Mouse (Mus musculus): Measurements from ENCODE around the gene Pear1. TPM values are rescaled to one million over a fixed set of nuclear protein-coding genes. Genes with fewer than 3 reads are reported as not detected.

Gene Pear1
- polyA plus RNA-seq, 1 experiment from 2014 or later, result 13.1 TPM

Other genes starting within 250 kb of the Pear1 start
- gene Arhgef11, start 206.7 kb downstream of the Pear1 start, polyA plus RNA-seq (2015; fragmentation: Nextera tagmentation; extraction: Ambion mirVana), result 21.3 and 22.0 TPM in 2 replicates
- 0.40 and 0.50 TPM in 2 replicates for gene Lrrc71, start 75.7 kb downstream of the Pear1 start, polyA plus RNA-seq (2015; fragmentation: Nextera tagmentation; extraction: Ambion mirVana)
- 219 and 314 TPM in 2 replicates for gene Ntrk1, start 29.1 kb downstream of the Pear1 start, polyA plus RNA-seq (2015; fragmentation: Nextera tagmentation; extraction: Ambion mirVana)
- 3.4 and 5.4 TPM in 2 replicates for gene Insrr, start 27.4 kb downstream of the Pear1 start, polyA plus RNA-seq (2015; fragmentation: Nextera tagmentation; extraction: Ambion mirVana)
- gene Sh2d2a, start 22.4 kb upstream of the Pear1 start, polyA plus RNA-seq (2015; fragmentation: Nextera tagmentation; extraction: Ambion mirVana), result not detected in 2 replicates
- gene Prcc, start 61.3 kb upstream of the Pear1 start, polyA plus RNA-seq (2015; fragmentation: Nextera tagmentation; extraction: Ambion mirVana), result 16.6 and 17.7 TPM in 2 replicates
- 186 and 218 TPM in 2 replicates for gene Hdgf, start 82.0 kb upstream of the Pear1 start, polyA plus RNA-seq (2015; fragmentation: Nextera tagmentation; extraction: Ambion mirVana)
- 69.5 and 73.0 TPM in 2 replicates for gene Mrpl24, start 95.2 kb upstream of the Pear1 start, polyA plus RNA-seq (2015; fragmentation: Nextera tagmentation; extraction: Ambion mirVana)
- 36.2 and 41.4 TPM in 2 replicates for gene Isg20l2, start 106.0 kb upstream of the Pear1 start, polyA plus RNA-seq (2015; fragmentation: Nextera tagmentation; extraction: Ambion mirVana)
- gene Rrnad1, start 106.4 kb upstream of the Pear1 start, polyA plus RNA-seq (2015; fragmentation: Nextera tagmentation; extraction: Ambion mirVana), result 20.1 and 22.2 TPM in 2 replicates
- 193 and 205 TPM in 2 replicates for gene Crabp2, start 124.4 kb upstream of the Pear1 start, polyA plus RNA-seq (2015; fragmentation: Nextera tagmentation; extraction: Ambion mirVana)
- 44.1 and 47.1 TPM in 2 replicates for gene Nes, start 146.8 kb upstream of the Pear1 start, polyA plus RNA-seq (2015; fragmentation: Nextera tagmentation; extraction: Ambion mirVana)
- gene Bcan, start 175.9 kb upstream of the Pear1 start, polyA plus RNA-seq (2015; fragmentation: Nextera tagmentation; extraction: Ambion mirVana), result 37.8 and 41.3 TPM in 2 replicates
- 0.36 and 0.40 TPM in 2 replicates for gene Hapln2, start 203.3 kb upstream of the Pear1 start, polyA plus RNA-seq (2015; fragmentation: Nextera tagmentation; extraction: Ambion mirVana)
- 29.5 and 30.3 TPM in 2 replicates for gene Gpatch4, start 218.8 kb upstream of the Pear1 start, polyA plus RNA-seq (2015; fragmentation: Nextera tagmentation; extraction: Ambion mirVana)
- gene Naxe, start 234.2 kb upstream of the Pear1 start, polyA plus RNA-seq (2015; fragmentation: Nextera tagmentation; extraction: Ambion mirVana), result 169 and 175 TPM in 2 replicates

Measured in neural tube, embryonic 13.5 days (tissue).